Mouse (Mus musculus): ENCODE measurements at regions not wholly inside any gene's neighbourhood (a gene's known extent, or its start where the extent isn't known, plus 50 kb on each side); places are given as distances from the start of the nearest gene placed in this dataset.

- H3K27ac ChIP-seq: no peak overlapping the region
- no peaks in the 10 kb centered on the region for H3K27me3 ChIP-seq
- no peaks in the 10 kb centered on the region for H3K36me3 ChIP-seq
- no peak overlapping the region for H3K9ac ChIP-seq (replicated peaks)
- no peaks in the 10 kb centered on the region for H3K9me3 ChIP-seq
- 76% methylated on average over 13 of the region's 13 CpGs for WGBS
- H3K4me1 ChIP-seq (replicated peaks): no peaks in the 10 kb centered on the region
- ATAC-seq: no peak
- H3K4me3 ChIP-seq (replicated peaks): no peak overlapping the region
- no peak overlapping the region for H3K4me2 ChIP-seq (replicated peaks)
Measured at GRCm38 (mm10) chr3:36798160-36798823, 64.6 kb upstream of the 4932438A13Rik start.

- H3K9me3 ChIP-seq: no peaks in the 10 kb centered on the region
Measured at GRCm38 (mm10) chr3:36810528-36810927, 52.4 kb upstream of the 4932438A13Rik start.

More at GRCm38 (mm10) chr3:36810528-36810927, 52.4 kb upstream of the 4932438A13Rik start:
- Histone ChIP-seq H3K27me3 (no peaks in the 10 kb centered on the region), H3K36me3 (no peaks in the 10 kb centered on the region), H3K27ac (no peak overlapping the region), H3K4me3 (replicated peaks) (no peak overlapping the region), H3K9ac (replicated peaks) (no peak overlapping the region), H3K4me1 (replicated peaks) (no peaks in the 10 kb centered on the region), H3K4me2 (replicated peaks) (no peak overlapping the region)
- WGBS: 92% methylated on average over 5 of the region's 5 CpGs
- ATAC-seq: no peak

All from midbrain, embryonic 13.5 days (tissue).